Mouse (Mus musculus): Measurements from ENCODE around the gene Wbp1l.
"Not testable (repeated sequence)": the region's sequence is repeated elsewhere in the genome, so short reads cannot be mapped to it uniquely, and the experiment has no call there.

The Wbp1l gene

GRCm38 (mm10) chr19:46598720-46599252 lies at the start of gene Wbp1l:
Wbp1l (plus strand) TSS chr19:46599084.
- peak; percentile 94 to 99 for DNase-seq (ENCODE audit: low read depth in 1 of 2, low spot score in 2 of 2)

GRCm38 (mm10) chr19:46550385-46550784 lies 48.5 kb upstream of the Wbp1l start:
- DNase-seq (ENCODE audit: low read depth in 1 of 2, low spot score in 2 of 2): no peak

- no peak for DNase-seq (ENCODE audit: low read depth in 1 of 2, low spot score in 2 of 2)
These were observed 46.4 kb upstream of the Wbp1l start for GRCm38 (mm10) chr19:46552496-46552895.

GRCm38 (mm10) chr19:46553541-46553955 lies 45.3 kb upstream of the Wbp1l start:
- DNase-seq (ENCODE audit: low read depth in 1 of 2, low spot score in 2 of 2): no peak

- no peak for DNase-seq (ENCODE audit: low read depth in 1 of 2, low spot score in 2 of 2)
These were observed 40.9 kb upstream of the Wbp1l start for GRCm38 (mm10) chr19:46558009-46558408.

GRCm38 (mm10) chr19:46558631-46559030 lies 40.3 kb upstream of the Wbp1l start:
- no peak for DNase-seq (ENCODE audit: low read depth in 1 of 2, low spot score in 2 of 2)

GRCm38 (mm10) chr19:46562132-46562531 lies 36.8 kb upstream of the Wbp1l start:
- DNase-seq (ENCODE audit: low read depth in 1 of 2, low spot score in 2 of 2): peak in 1 of 2 experiments; percentile 10

GRCm38 (mm10) chr19:46562581-46563515 lies 36.0 kb upstream of the Wbp1l start:
- DNase-seq (ENCODE audit: low read depth in 1 of 2, low spot score in 2 of 2): no peak

- DNase-seq (ENCODE audit: low read depth in 1 of 2, low spot score in 2 of 2): no peak
These were observed 35.3 kb upstream of the Wbp1l start for GRCm38 (mm10) chr19:46563603-46564002.

- DNase-seq (ENCODE audit: low read depth in 1 of 2, low spot score in 2 of 2): no peak
These were observed 34.8 kb upstream of the Wbp1l start for GRCm38 (mm10) chr19:46564043-46564462.

- not testable (repeated sequence) for DNase-seq (ENCODE audit: low read depth in 1 of 2, low spot score in 2 of 2)
These were observed 27.5 kb upstream of the Wbp1l start for GRCm38 (mm10) chr19:46571211-46571877.

- DNase-seq (ENCODE audit: low read depth in 1 of 2, low spot score in 2 of 2): no peak
These were observed 27.0 kb upstream of the Wbp1l start for GRCm38 (mm10) chr19:46571878-46572244.

- DNase-seq (ENCODE audit: low read depth in 1 of 2, low spot score in 2 of 2): no peak
These were observed 26.3 kb upstream of the Wbp1l start for GRCm38 (mm10) chr19:46572548-46572947.

- DNase-seq (ENCODE audit: low read depth in 1 of 2, low spot score in 2 of 2): peak; percentile 88 to 92
These were observed 25.6 kb upstream of the Wbp1l start, which contains the start of the genes Arl3 and Sfxn2 for GRCm38 (mm10) chr19:46572951-46573937. Arl3 (minus strand) TSS chr19:46573198. Sfxn2 (plus strand) TSS chr19:46573365.

- no peak for DNase-seq (ENCODE audit: low read depth in 1 of 2, low spot score in 2 of 2)
These were observed 24.9 kb upstream of the Wbp1l start for GRCm38 (mm10) chr19:46573990-46574389.

GRCm38 (mm10) chr19:46575196-46575595 lies 23.7 kb upstream of the Wbp1l start:
- DNase-seq (ENCODE audit: low read depth in 1 of 2, low spot score in 2 of 2): no peak

GRCm38 (mm10) chr19:46587823-46588508 lies 10.9 kb upstream of the Wbp1l start:
- peak; percentile 40 to 69 for DNase-seq (ENCODE audit: low read depth in 1 of 2, low spot score in 2 of 2)

- no peak for DNase-seq (ENCODE audit: low read depth in 1 of 2, low spot score in 2 of 2)
These were observed 7.3 kb upstream of the Wbp1l start for GRCm38 (mm10) chr19:46591575-46591974.

GRCm38 (mm10) chr19:46592751-46593439 lies 6.0 kb upstream of the Wbp1l start:
- DNase-seq (ENCODE audit: low read depth in 1 of 2, low spot score in 2 of 2): no peak

Measured in monocyte, adult 2 months (primary cell).